Mouse (Mus musculus) intestine, embryonic 16.5 days (tissue): ENCODE results near the gene Arl6ip4. TPM values are rescaled to one million over a fixed set of nuclear protein-coding genes. Genes with fewer than 3 reads are reported as not detected.

ENCODE experiments used
- ATAC-seq: fragments of 200-750 bp; cut with Nextera tagmentation; 2 replicates; pipeline ENCODE4 v1.8.0; 2017; ENCODE audit warnings: moderate TSS enrichment, moderate library complexity
- H3K27ac ChIP-seq: fragments of 300-500 bp; sonication (generic); 2 replicates; pipeline ENCODE4 v1.5.1; 2014; ENCODE audit warnings: mild to moderate bottlenecking, low read length
- H3K27me3 ChIP-seq: fragments of 300-500 bp; sonication (generic); replicated peaks from 2 replicates; pipeline ENCODE4 v1.6.1; 2014; ENCODE audit warnings: low read length, control low read depth, mixed read lengths; ENCODE audit not compliant: control insufficient read depth, insufficient read depth
- H3K36me3 ChIP-seq: fragments of 300-500 bp; sonication (generic); 2 replicates; pipeline ENCODE4 v1.6.1; 2014; ENCODE audit warnings: low read length, control low read depth; ENCODE audit not compliant: control insufficient read depth, insufficient read depth
- H3K4me1 ChIP-seq: fragments of 300-500 bp; sonication (generic); 2 replicates; pipeline ENCODE4 v1.6.1; 2014; ENCODE audit warnings: low read length, control low read depth, mixed read lengths; ENCODE audit not compliant: control insufficient read depth, insufficient read depth
- H3K4me2 ChIP-seq: fragments of 300-500 bp; sonication (generic); 2 replicates; pipeline ENCODE4 v1.6.1; 2014; ENCODE audit warnings: low read depth, low read length, control low read depth
- H3K4me3 ChIP-seq: fragments of 300-500 bp; sonication (generic); 2 replicates; pipeline ENCODE4 v1.5.1; 2014; ENCODE audit warnings: mild to moderate bottlenecking, low read length
- H3K9ac ChIP-seq: fragments of 300-500 bp; sonication (generic); 2 replicates; pipeline ENCODE4 v1.6.1; 2014; ENCODE audit warnings: low read depth, low read length
- H3K9me3 ChIP-seq: fragments of 300-500 bp; sonication (generic); 2 replicates; pipeline ENCODE4 v1.6.1; 2016; ENCODE audit warnings: low read length, control low read depth; ENCODE audit not compliant: control insufficient read depth
- WGBS: fragments of 180-500 bp; shearing (Covaris S2); extraction: QIAGEN DNeasy Blood & Tissue Kit; methylation state at CpG from one replicate; pipeline ENCODE4 v1.1.7; 2014; 5-methylcytosine and 5-hydroxymethylcytosine counted together
- polyA plus RNA-seq: library from polyadenylated mRNA; unstranded; fragments of >200 nt; fragmentation: Nextera tagmentation; extraction: Ambion mirVana; gene quantifications from 2 replicates; pipeline ENCODE4 v1.2.1, GENCODE M21; 2015

The Arl6ip4 gene
- polyA plus RNA-seq, 1 experiment from 2014 or later: 84.8 TPM

DNA sequence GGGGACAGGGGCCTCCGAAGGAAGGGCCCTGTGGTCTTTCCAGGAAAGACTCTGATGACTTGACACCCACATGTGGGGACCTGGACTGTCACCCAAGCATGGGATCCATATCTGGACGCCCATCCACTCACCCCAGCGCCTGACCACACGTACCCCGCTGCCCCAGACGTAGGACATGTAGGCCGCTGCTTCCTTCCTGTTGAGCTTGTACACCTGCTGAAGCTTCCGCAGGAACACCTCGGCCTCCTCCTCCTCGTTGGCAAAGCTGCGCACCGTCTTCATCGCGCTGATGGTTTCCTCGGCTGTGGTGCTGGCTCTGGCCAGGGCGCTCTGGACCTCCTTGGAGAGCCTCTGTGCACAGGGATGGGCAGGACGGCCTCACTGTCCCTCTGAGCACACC, 36.0 kb upstream of the Arl6ip4 start:
- no peaks in the 10 kb centered on the region for H3K36me3 ChIP-seq
- H3K27ac ChIP-seq: no peak overlapping the region
- H3K27me3 ChIP-seq: no peaks in the 10 kb centered on the region
- H3K4me1 ChIP-seq: peaks cover 23% of the 10 kb centered on the region
- no peak for ATAC-seq
- H3K9ac ChIP-seq: no peak overlapping the region
- no peaks in the 10 kb centered on the region for H3K9me3 ChIP-seq
- H3K4me2 ChIP-seq: no peak overlapping the region
- 92% methylated on average over 17 of the region's 17 CpGs for WGBS
- no peak overlapping the region for H3K4me3 ChIP-seq

DNA sequence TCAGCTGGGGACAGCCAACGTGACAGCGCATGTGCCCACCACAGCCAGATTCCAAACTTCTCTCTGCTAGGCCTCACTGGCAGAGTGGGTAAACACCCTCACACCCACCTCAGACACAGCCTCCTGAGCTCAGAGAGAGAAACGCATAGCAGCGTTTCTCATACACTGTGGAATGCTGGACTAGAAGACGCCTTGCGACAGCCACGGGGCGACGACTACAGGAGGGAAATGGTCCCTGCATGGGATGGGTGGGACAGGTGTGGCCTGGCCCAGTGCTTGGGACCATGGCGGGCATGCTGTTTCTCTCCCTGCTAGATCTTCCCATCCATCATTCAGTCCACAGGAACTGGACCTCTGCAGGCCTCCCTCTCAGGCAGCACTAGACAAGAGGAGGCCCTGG, 33.4 kb upstream of the Arl6ip4 start:
- Histone ChIP-seq H3K4me2 (no peak overlapping the region), H3K27me3 (no peaks in the 10 kb centered on the region), H3K27ac (no peak overlapping the region), H3K36me3 (no peaks in the 10 kb centered on the region), H3K9ac (no peak overlapping the region), H3K4me1 (peaks cover 8% of the 10 kb centered on the region; the same call in 1 of the 2 replicates), H3K9me3 (no peaks in the 10 kb centered on the region), H3K4me3 (no peak overlapping the region)
- no peak for ATAC-seq
- WGBS: 74% methylated on average over 10 of the region's 10 CpGs

DNA sequence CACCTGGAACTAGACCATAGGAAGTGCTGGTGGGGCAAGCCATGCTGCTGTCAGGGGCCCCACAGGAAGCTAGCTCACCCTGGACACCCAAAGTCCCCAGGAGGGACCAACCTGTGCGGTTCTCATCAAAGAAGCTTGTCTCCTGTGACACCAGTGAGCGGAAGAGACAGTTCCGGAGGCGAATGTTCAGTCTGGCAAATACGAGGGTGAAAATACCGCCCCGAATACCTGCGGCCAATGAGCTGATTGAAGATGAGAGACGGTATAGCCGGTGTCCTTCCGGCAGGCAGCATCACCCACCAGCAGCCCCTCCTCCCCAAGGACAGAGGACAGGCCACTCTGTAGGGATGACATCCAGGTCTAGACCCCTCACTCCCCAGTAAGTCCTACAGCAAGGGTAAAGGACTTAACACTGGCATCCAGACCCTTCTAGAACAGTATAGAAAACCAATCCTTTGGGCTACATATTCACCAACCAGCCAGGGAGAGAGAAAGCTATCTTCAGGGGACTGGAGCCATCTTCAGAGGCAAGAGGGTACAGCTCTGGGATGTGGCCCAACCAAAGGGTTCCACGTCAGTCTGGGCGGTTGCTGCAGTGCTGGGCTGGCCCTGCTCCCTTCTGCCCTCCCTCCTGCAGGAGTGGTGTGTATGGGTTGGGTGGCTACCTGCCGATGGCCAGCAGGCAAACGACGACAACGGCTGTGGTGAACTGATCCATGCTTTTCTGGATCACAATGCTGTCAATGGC, 32.8 kb upstream of the Arl6ip4 start:
- WGBS: 87% methylated on average over 17 of the region's 17 CpGs
- H3K4me3 ChIP-seq: no peak overlapping the region
- no peak overlapping the region for H3K27ac ChIP-seq
- no peak overlapping the region for H3K4me2 ChIP-seq
- H3K4me1 ChIP-seq: peaks cover 8% of the 10 kb centered on the region; the same call in 1 of the 2 replicates
- H3K9me3 ChIP-seq: no peaks in the 10 kb centered on the region
- H3K9ac ChIP-seq: no peak overlapping the region
- H3K36me3 ChIP-seq: no peaks in the 10 kb centered on the region
- no peaks in the 10 kb centered on the region for H3K27me3 ChIP-seq
- no peak for ATAC-seq

DNA sequence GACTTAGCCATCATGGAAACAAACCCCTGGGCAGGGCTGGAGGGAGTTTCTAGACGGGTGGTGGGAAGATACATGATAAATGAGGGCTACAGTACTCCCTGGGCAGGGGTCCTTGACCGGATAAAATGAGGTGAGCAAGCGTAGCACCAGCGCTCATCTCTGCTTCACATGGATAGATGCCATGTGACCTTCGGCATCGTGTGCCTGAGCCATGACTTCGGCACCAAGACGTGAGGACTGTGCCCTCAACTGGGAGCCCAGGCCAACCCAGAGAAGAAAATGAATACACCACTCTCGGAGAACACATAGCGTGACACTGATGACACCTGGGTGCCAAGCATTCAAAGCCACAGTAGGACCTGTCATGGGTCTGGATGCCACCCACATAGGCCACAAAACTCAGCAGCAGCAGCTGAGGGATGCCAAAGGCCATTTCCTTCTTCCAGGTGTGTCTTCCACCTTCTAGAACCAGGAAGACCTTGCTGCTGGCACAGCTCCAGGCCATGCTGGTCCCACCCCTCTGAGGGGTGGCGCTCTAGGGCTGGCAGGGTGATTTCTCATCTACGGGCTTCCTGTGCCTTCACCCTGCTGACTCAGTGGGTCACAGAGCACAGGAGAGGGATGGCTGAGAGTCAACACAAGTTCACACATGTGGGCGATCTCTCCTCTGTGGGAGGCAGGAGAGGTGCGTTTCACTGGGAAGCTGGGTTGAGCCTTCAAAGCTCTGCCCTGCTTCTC, 31.9 kb upstream of the Arl6ip4 start:
- no peak overlapping the region for H3K4me2 ChIP-seq
- H3K27me3 ChIP-seq: no peaks in the 10 kb centered on the region
- WGBS: 77% methylated on average over 14 of the region's 14 CpGs
- ATAC-seq: peak; percentile 63
- H3K9ac ChIP-seq: no peak overlapping the region
- peaks cover 8% of the 10 kb centered on the region; the same call in 1 of the 2 replicates for H3K4me1 ChIP-seq
- no peaks in the 10 kb centered on the region for H3K9me3 ChIP-seq
- no peaks in the 10 kb centered on the region for H3K36me3 ChIP-seq
- H3K27ac ChIP-seq: no peak overlapping the region
- H3K4me3 ChIP-seq: no peak overlapping the region

DNA sequence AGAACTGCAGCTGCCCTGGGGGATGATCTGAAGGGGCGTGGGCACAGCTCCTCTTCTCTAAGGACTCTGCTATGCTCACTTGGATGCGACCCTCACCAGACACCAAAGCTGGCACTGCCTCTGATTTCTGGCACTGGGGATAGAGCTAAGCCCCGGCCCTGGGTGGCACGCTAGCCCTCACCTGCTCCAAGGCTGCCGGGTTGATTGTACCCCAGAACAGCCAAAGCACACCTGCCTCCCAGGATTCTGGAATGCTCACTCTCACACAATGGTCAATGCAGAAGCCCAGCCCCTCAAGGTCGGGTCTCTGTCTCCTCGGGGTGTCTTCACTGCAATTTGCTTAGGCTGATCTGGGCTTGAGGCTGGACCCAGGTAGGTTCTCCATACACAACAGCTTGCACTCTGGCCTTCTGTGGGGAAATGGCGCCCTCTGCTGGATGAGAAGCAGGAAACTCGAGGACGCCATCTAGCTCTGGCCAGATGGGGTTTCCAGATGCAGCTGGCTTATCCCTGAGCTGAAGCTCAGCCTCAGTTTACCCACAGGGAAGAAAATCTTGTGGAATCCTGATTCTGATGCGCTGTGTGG, 31.2 kb upstream of the Arl6ip4 start:
- Histone ChIP-seq H3K9me3 (no peaks in the 10 kb centered on the region), H3K27ac (no peak overlapping the region), H3K4me3 (no peak overlapping the region), H3K4me1 (peaks cover 8% of the 10 kb centered on the region; the same call in 1 of the 2 replicates), H3K27me3 (no peaks in the 10 kb centered on the region), H3K36me3 (no peaks in the 10 kb centered on the region), H3K9ac (no peak overlapping the region), H3K4me2 (no peak overlapping the region)
- 37% methylated on average over 11 of the region's 11 CpGs for WGBS
- peak; percentile 70 for ATAC-seq

DNA sequence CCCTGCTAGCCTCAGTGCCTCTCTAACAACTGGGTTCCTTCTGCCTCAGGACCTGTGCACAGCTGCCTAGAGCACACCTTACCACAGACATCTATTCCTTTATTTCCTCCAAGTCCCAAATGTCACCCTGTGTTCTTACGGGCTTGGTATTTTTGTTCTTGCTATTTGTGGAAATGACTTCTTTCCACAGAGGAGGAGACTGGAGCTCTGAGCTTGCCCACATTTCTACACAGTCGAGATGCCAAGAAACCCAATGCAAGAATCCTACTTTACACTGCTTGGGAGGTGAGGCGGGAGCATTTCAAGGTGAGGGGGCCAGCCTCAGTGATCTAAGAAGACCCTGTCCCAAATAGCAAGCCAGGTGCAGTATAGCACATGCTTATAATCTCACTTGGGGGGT, 30.4 kb upstream of the Arl6ip4 start:
- Histone ChIP-seq H3K9ac (no peak overlapping the region), H3K4me1 (peaks cover 8% of the 10 kb centered on the region; the same call in 1 of the 2 replicates), H3K27ac (no peak overlapping the region), H3K9me3 (no peaks in the 10 kb centered on the region), H3K4me2 (no peak overlapping the region), H3K27me3 (no peaks in the 10 kb centered on the region), H3K4me3 (no peak overlapping the region), H3K36me3 (no peaks in the 10 kb centered on the region)
- WGBS: 80% methylated on average over 3 of the region's 3 CpGs
- no peak for ATAC-seq

DNA sequence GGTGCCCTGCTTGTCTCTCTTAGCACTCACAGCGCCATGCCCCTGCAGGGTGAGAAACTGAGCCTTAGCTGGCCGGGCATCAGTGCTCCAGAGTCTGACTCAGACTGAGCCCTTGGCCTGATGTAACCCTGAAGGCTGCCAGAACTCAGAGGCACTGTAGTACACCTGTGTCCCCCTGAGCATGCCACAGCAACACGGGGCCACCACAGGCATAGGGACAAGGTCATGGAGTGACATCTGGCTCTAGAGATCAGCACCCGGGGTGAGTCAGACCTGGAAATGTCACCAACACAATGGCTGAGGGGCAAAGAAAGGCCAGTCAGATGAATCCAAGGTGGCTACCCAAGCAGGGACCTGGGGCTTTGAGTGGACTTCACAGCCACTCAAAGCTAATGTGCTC, 29.0 kb upstream of the Arl6ip4 start:
- no peak overlapping the region for H3K4me2 ChIP-seq
- no peak overlapping the region for H3K27ac ChIP-seq
- 84% methylated on average over 4 of the region's 4 CpGs for WGBS
- H3K9ac ChIP-seq: no peak overlapping the region
- H3K9me3 ChIP-seq: no peaks in the 10 kb centered on the region
- ATAC-seq: no peak
- H3K4me3 ChIP-seq: no peak overlapping the region
- peaks cover 8% of the 10 kb centered on the region; the same call in 1 of the 2 replicates for H3K4me1 ChIP-seq
- H3K27me3 ChIP-seq: no peaks in the 10 kb centered on the region
- no peaks in the 10 kb centered on the region for H3K36me3 ChIP-seq

DNA sequence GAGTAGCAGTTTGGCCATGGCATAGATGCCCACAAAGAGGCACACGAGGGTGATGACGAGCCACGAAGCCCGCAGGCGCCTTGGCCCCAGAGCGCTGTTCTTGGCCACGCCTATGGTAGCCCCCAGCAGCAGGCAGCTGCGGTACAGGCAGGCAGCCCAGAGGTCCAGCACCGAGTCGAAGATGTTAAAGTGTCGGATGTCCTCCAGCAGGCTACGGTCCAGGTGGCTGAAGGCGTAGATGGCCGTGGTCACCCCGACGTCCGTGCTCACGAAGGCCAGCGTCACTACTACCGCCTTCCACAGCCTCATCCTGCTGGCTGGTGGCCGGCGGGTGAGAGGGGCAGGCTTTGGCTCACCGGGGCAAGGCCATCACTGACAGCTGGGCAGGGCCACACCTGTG, 26.0 kb upstream of the Arl6ip4 start:
- no peak for ATAC-seq
- Histone ChIP-seq H3K9ac (no peak overlapping the region), H3K4me2 (no peak overlapping the region), H3K4me1 (peaks cover 6% of the 10 kb centered on the region), H3K9me3 (no peaks in the 10 kb centered on the region), H3K27me3 (no peaks in the 10 kb centered on the region), H3K36me3 (no peaks in the 10 kb centered on the region), H3K27ac (no peak overlapping the region), H3K4me3 (no peak overlapping the region)
- WGBS: 85% methylated on average over 23 of the region's 23 CpGs

DNA sequence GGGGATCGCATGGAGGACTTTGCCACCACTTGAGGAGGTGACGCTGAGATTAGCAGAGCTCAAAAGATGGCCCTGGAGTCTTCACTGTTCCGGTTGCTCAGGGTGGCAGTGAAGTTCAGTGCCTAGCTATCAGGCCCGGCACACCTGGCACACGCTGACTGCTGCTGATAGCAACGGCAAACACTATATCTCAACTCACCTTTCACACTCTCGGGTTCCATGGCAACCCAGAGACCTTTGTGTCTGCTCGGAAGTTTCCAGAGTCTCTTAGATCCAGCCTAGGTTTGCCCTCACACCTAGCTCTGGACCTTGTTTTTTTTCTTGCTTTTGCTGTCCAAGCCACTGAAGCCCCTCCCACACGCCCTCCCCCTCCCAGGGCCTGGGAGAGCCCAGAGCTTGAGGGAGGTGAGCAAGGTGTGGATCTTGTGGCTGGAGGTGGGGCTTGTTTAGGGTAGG, 23.9 kb upstream of the Arl6ip4 start:
- Histone ChIP-seq H3K4me3 (no peak overlapping the region), H3K27me3 (no peaks in the 10 kb centered on the region), H3K4me1 (peaks cover 13% of the 10 kb centered on the region), H3K27ac (peak overlapping the region; percentile 73), H3K9me3 (no peaks in the 10 kb centered on the region), H3K4me2 (0 out of 2 replicates have a peak overlapping the region, but pooled peaks have one; percentile 21), H3K9ac (peak overlapping the region; percentile 32), H3K36me3 (no peaks in the 10 kb centered on the region)
- WGBS: 29% methylated on average over 9 of the region's 9 CpGs
- peak; percentile 80 for ATAC-seq
